Mouse (Mus musculus): ENCODE measurements around the gene Igsf9.

Igsf9 gene

DNA sequence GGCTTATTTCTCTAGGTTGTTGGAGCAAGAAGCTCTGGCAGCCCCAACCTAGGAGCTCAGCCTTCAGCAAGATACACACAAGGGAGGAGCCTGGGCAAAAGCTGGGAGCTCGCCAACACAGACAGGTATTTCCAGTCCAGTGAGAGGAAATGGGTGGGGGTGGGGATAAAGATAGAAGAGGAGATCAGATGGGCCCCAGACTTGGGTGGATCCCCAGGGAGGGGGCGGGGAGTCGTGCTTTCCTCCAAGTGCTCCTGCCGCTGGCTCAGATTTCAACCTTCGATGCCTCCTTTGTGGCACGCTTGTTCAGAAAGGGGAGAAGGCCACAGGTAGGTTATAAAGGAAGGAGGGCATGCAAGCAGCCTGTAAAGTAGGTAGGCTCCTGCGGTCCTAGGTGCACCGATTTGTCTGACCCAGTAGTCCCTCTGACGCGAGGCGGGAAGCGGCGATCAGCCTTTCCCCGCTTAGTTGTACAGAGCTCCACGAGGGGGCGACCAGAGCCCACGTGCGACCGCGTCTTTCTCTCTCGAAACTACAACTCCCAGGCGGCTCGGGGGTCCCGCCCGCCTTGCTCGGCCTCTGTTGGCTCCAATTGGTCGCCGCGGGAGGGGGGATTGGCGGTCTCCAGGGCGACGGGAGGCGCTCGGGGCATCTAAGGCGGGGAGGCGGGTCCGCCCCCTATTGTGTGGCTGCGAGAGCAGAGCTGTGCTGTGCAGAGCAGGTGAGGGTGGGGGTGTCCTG lies at the start of gene Igsf9:
Gene Igsf9, plus strand, starts transcription at position 249 of the 741 bp plus-strand sequence.
- peak; percentile 48 for DNase-seq (ENCODE audit: low read depth, low spot score)

DNA sequence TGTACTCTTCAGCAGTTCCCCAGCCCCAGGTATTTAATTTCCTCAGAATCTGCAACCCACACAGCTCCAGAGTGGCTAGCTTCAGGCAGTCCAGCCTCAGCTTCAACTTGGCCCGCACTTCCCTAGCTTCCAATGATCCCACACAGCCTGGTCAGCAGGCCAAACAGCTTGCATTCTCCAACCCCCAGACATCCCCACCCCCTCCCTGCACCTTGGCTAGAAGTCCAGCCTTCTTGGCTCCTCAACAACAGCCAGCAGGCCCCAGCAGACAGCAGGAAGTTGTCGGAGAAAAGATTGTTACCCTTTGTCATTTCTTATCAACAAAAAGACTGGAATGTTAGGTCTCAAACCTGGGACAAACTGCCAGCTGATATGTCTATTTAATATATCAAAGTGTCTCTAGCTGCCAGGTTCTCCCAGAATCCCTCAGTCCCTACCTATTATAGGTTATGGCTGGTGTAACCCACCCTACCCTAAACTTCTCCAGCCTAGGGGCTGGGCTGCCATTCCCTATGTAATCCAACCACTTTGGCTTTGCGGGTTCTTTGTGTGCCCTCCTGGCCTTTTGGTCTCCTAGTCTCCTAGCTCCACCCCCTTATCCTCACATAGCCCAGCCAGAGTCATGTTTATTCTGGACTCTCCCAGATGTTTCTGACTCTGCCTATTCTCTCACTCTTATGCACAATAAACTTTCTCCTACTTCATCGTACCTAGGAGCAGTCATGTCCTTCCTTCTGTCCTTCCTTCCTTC lies 49.6 kb upstream of the Igsf9 start:
- peak; percentile 51 for DNase-seq (ENCODE audit: low read depth, low spot score)

- DNase-seq (ENCODE audit: low read depth, low spot score): no peak
These were observed 49.0 kb upstream of the Igsf9 start for GRCm38 (mm10) chr1:172432587-172432955.

DNA sequence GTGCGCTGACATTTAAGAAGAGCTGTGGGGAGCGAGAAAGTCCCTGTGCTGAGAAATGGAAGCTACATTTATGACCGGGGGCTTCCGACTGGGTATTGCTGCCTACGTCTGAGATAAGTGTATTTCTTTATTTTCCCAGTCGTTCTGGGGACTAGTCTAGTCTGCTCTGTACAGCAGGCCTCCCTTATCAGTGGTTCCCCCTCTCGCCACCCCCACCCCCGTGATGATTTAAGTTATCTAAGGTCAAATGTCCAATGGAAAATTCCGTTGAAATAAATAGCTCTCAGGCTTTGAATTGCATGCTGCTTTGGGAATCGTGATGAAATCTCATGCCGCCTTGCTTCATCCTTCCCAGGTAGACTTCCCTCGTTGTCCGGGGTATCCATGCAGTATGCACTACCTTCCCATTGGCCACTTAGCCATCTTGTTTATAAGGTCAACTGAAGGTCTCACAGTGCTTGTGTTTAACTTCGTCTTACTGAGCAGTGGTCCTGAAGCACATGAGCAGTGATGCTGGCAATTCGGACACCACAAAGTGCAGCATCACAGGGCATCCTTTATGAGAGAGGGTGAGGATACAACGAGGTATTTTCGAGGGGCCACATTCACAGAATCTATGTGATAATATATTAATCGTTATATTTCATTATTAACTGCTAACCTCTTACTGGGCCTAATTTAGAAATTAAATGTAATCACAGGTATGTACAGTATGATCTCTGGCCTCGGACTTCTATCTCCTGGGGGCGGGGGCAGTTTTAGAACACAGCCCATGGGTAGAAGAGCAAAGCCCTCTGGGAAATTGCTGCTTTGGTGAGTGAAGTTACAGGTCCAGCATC lies 48.4 kb upstream of the Igsf9 start:
- DNase-seq (ENCODE audit: low read depth, low spot score): no peak

GRCm38 (mm10) chr1:172433851-172434165 lies 47.8 kb upstream of the Igsf9 start:
- DNase-seq (ENCODE audit: low read depth, low spot score): no peak

GRCm38 (mm10) chr1:172436785-172437184 lies 44.8 kb upstream of the Igsf9 start:
- no peak for DNase-seq (ENCODE audit: low read depth, low spot score)

DNA sequence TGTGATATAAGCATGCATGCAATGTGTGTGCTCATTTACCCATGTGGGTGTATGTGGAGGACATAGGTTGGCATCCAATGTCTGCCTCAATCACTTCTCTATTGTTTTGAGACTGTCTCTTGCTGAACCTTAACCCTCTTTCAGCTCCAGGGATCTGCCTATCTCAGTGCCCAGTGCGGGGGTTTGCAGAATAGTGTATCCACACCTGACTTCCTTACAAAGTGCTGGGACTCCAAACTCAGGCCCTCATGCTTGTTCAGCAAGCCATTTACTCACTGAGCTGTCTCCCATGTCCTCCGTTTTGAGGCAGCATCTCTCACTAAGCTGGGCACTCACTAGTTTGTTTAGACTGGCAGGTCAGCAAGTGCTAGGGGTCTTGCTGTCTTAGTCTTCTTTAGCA lies 43.0 kb upstream of the Igsf9 start:
- no peak for DNase-seq (ENCODE audit: low read depth, low spot score)

DNA sequence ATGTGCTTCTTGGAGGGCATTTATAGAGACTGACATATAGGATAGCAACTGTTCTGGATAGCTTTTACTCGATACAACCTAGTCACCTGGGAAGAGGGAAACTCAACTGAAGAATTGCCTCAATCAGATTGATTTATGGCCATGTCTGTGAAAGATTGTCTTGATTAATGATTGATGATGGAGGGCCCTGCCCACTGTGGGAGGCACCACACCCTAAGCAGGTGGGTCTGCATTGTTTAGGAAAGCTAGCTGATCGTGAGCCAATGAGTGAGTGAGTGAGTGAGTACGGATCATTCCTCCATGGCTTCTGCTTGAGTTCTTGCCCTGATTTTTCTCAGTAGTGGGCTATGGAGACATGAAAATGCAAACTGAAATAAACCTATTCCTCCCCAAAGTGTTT lies 41.1 kb upstream of the Igsf9 start:
- DNase-seq (ENCODE audit: low read depth, low spot score): no peak

DNA sequence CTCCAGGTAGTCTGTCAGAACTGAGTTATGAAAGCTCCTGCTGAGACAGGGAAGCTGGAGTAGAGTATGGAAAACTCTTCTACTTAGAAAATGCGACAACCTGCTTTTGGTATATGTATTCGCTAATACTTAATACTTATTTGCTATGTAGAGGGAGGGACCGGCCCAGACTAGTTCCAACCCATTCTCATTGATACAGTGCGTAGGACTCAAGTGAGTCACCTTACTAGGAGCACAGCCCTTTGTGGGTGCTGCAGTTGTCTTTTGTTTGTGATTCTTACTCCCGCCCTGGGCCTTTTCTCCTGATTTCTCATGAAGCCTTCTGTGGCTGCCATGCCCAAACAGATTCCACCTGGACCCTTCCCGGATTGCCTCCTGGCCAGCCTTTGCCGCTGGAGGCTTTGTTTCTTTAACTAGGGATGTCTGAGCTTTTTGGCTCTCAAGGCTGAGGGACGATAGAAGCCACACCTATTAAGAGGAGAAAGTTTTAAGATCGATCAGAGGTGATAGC lies 39.6 kb upstream of the Igsf9 start:
- no peak for DNase-seq (ENCODE audit: low read depth, low spot score)

DNA sequence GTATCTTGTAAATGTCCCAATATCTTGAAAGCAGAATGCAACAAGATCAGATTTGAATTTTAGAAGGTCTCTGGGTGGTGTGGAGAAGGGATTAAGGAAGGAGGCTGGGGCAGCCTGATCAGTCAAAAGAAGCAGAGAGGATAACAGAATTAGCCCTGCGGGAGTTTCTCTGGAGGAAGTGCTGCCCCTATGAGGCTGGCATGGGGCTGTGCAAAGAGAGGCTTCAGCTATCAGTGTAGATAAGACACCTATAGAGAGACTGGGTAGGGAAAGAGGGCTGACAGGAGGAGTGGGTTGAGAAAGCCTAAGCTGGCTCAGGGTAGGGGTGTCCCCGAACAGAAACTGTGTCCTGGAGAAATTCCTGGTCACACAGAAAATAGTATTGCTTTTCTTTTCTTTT lies 31.4 kb upstream of the Igsf9 start:
- no peak for DNase-seq (ENCODE audit: low read depth, low spot score)

DNA sequence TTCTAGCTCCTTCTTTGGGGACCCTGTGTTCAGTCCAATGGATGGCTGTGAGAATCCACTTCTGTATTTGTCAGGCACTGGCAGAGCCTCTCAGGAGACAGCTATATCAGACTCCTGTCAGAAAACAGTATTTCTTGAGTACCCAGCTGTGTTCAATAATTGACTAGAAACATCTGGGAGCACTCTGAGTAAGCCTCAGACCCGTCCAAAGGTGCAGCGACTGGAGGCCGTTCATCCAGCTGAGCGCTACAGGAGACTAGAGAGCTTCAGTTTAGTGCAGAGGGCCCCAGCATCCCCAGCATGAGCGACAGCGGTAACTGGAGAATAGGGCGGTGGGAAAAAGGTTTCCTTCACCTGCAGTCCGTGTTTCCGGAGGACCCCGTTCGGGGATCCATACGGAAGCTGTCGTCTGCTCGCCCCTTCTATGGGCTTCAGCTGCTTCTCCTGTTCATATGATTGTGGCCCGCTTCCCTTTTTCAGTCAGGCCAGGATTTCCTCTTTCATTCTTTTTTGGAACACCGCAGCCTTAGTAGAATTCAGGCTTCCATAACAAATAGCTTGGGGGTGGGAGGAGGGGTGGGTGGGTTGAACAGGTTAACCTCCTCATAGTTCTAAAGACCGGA lies 30.6 kb upstream of the Igsf9 start:
- no peak for DNase-seq (ENCODE audit: low read depth, low spot score)

- no peak for DNase-seq (ENCODE audit: low read depth, low spot score)
These were observed 28.7 kb upstream of the Igsf9 start for GRCm38 (mm10) chr1:172452911-172453310.

GRCm38 (mm10) chr1:172453810-172454209 lies 27.8 kb upstream of the Igsf9 start:
- DNase-seq (ENCODE audit: low read depth, low spot score): no peak

- DNase-seq (ENCODE audit: low read depth, low spot score): no peak
These were observed 26.2 kb upstream of the Igsf9 start for GRCm38 (mm10) chr1:172455416-172455815.

GRCm38 (mm10) chr1:172456001-172456677 lies 25.4 kb upstream of the Igsf9 start:
- DNase-seq (ENCODE audit: low read depth, low spot score): peak; percentile 61

DNA sequence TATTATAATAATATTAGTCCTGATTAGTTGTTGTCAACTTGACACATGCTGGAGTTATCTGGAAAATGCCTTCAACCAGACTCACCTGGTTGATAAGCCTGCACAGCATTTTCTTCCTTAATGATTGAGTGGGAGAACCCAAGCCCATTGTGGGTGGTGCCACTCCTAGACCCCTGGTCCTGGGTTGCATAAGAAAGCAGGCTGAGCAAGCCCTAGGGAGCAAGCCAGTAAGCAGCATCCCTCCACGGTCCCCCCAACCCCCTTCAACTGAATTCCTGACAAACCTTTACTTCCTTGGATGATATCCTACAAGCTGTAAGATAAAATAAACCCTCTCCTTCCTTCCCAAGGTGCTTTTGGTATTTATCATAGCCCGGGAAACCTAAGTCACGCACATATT lies 24.4 kb upstream of the Igsf9 start:
- no peak for DNase-seq (ENCODE audit: low read depth, low spot score)

DNA sequence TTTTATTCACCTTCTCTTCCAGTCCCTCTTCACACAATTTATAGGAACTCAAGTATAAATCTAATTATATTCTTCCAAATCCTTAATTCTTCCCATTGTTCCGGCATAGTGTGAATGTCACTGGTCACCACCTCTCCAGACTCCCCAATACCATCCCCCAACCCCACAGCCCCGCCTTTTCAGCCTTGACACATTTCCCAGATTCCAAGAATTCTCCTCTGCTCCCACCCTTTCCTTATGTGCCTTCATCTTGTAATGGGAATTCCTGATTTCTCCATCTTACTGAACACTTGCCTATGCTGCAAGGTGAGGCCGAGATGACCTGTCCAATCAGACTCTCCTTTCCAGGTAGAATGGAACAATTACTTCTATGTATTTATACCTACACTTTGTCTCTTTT lies 23.5 kb upstream of the Igsf9 start:
- DNase-seq (ENCODE audit: low read depth, low spot score): no peak

DNA sequence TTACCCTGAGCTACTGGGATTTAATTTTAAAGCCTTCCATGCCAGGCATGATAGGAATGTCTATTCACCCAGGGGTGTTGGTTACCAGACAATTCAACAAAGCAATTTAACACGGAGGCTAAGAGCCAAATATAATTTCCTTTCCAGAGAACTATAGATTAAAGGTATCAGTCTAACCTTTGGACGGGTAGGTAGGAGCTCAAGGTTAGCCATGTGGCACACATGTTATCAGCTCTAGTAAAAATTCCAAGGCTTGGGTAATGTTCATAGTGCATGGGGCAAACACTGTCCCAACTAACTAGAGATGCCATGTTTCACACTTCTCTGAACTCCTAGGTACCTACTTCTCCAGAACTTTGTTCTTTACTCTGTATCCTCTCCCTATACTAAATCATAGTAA lies 20.0 kb upstream of the Igsf9 start:
- no peak for DNase-seq (ENCODE audit: low read depth, low spot score)

DNA sequence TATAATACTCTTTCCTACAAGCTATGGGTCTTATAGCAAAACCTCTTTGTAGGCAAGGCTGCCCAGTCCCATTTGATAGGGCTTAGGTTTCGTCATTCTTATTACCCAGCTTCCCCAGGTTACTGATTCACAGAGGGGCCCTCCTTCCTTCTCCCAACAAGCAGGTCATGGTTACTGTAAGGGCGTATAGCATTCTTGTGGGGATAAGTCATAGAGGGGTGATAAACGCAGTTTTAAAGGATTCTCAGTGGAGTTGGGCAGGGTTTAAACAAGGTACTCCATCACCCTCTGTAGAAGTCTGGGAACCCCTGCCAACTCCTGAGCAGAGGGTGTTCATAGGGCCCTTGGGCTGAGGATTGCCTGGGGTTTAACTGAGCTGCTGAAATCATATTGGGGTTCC lies 19.1 kb upstream of the Igsf9 start:
- no peak for DNase-seq (ENCODE audit: low read depth, low spot score)

DNA sequence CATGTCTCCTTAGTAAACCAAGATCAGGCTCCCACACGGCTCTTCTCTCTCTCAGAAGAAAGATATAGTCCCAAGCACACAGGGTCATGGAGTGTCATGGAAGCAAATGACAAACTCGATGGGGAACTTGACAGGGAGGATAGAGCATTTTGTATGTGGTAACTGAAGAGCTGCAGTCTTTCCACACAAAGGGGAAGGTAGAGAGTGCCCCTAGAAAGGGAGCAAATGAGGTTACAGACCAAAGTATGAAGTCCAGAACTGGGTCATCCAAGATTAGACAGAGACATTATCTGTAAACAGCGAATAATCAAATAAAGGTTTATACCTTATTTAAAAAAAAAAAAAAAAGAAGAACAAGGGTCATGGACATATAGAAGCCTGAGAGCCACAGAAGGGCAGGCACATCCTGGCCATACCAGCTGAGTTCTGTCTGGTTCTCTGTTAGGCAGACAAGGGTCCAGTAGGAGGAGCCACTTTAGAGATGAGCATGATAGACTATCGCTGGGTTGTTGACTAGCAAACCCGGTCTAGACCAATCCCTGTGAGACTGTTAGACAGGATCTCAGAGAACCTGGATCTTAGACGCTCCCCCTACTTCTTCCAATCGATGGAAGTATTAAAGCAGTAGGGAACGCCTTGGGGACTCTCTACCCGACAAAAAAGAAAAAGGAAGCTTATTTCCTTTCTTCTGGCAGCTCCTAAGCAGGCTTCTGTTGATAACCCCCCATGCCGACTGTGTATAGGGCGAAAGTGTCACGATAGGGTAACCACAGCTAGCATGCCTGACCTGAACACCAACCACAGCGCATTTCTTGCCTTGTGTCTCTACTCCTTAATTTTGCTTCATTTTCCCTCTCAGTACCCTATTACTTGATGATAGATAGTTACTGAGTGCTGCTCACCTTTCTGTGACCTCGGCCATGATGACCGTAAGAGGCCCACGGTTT lies 17.9 kb upstream of the Igsf9 start:
- no peak for DNase-seq (ENCODE audit: low read depth, low spot score)
